Mouse (Mus musculus) embryonic fibroblast, embryonic 13.5 days (primary cell): ENCODE results near the gene Pde6d. TPM values are rescaled to one million over a fixed set of nuclear protein-coding genes. Genes with fewer than 3 reads are reported as not detected.

Source experiments
- H3K27ac ChIP-seq: 2 replicates; pipeline ENCODE4 v1.5.1; 2012; ENCODE audit warnings: low read length, control low read depth, inconsistent platforms; ENCODE audit not compliant: insufficient read depth
- H3K4me1 ChIP-seq: 2 replicates; pipeline ENCODE4 v1.6.1; 2011; ENCODE audit warnings: low read length; ENCODE audit not compliant: control insufficient read depth, insufficient read depth
- H3K4me3 ChIP-seq: 2 replicates; pipeline ENCODE4 v1.5.1; 2011; ENCODE audit warnings: mild to moderate bottlenecking, control low read depth, low read length; ENCODE audit not compliant: insufficient read depth
- CTCF ChIP-seq: IDR thresholded peaks from 2 replicates; pipeline ENCODE4 v1.5.1; 2011; ENCODE audit warnings: mild to moderate bottlenecking, control low read depth, low read length, moderate library complexity, borderline replicate concordance; ENCODE audit not compliant: insufficient read depth
- POLR2A ChIP-seq: IDR thresholded peaks from 2 replicates; pipeline ENCODE4 v1.6.1; 2011; ENCODE audit warnings: low read depth, mild to moderate bottlenecking, control low read depth, low read length, moderate library complexity
- polyA plus RNA-seq: library from polyadenylated mRNA; stranded (reverse); fragments of >200 nt; gene quantifications from 2 replicates; pipeline ENCODE4 v1.2.4, GENCODE M21; 2011; ENCODE audit warnings: low read depth; ENCODE audit not compliant: missing spikeins, insufficient read length

The Pde6d gene
- polyA plus RNA-seq, 1 experiment, result 39.9 TPM

GRCm38 (mm10) chr1:86538383-86538782 lies 44.0 kb downstream of the Pde6d start:
- Histone ChIP-seq H3K4me3 (no peak overlapping the region), H3K4me1 (no peaks in the 10 kb centered on the region), H3K27ac (no peak overlapping the region)
- TF ChIP-seq POLR2A (no peak), CTCF (peak; percentile 46; the same call in 1 of the 2 replicates)

DNA sequence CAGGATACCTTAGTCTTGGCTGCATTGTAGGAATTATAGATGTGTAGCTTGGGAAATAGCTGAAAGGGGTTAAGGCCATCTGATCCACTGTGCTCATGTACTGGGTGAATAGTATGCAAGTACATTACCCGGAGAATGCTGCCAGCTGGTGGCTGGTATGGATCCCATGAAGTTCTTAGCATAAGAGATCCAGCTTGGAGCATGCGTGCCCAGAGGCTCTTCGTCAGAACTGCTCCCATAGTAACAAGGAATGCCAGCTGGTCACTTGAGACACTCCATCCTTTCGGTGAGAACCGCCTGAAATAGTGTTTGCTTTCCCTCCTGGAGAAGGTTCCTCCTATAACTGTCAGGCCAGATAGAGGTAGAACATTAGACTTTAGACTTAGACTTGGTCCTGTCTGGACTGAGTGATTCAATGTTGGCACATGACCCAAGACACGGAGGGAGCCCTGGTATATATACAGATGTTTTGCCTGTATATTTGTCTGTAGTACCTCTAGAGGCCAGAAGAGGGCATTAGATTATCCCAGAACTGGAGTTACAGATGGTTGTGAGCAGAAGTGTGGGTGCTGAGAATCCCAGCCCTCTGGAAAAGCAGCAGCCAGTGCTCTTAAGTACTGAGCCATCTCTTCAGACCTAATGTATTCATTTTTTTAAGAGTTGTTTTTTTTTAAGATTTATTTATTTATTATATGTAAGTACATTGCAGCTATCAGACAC lies 48.9 kb downstream of the Pde6d start:
- Histone ChIP-seq H3K27ac (no peak overlapping the region), H3K4me3 (no peak overlapping the region), H3K4me1 (peaks cover 7% of the 10 kb centered on the region; the same call in 1 of the 2 replicates)
- TF ChIP-seq POLR2A, result no peak
- no peak for TF ChIP-seq CTCF

- no peak overlapping the region for H3K4me3 ChIP-seq
- H3K4me1 ChIP-seq, result peaks cover 7% of the 10 kb centered on the region; the same call in 1 of the 2 replicates
- no peak overlapping the region for H3K27ac ChIP-seq
- peak; percentile 65; the same call in 1 of the 2 replicates for TF ChIP-seq CTCF
- no peak for TF ChIP-seq POLR2A
These were observed 49.9 kb downstream of the Pde6d start for GRCm38 (mm10) chr1:86532362-86533051.

GRCm38 (mm10) chr1:86531547-86532321 lies 50.7 kb downstream of the Pde6d start:
- peak overlapping the region; percentile 45 for H3K27ac ChIP-seq
- no peak overlapping the region for H3K4me3 ChIP-seq
- H3K4me1 ChIP-seq, result peaks cover 7% of the 10 kb centered on the region; the same call in 1 of the 2 replicates
- TF ChIP-seq CTCF (no peak), POLR2A (no peak)

DNA sequence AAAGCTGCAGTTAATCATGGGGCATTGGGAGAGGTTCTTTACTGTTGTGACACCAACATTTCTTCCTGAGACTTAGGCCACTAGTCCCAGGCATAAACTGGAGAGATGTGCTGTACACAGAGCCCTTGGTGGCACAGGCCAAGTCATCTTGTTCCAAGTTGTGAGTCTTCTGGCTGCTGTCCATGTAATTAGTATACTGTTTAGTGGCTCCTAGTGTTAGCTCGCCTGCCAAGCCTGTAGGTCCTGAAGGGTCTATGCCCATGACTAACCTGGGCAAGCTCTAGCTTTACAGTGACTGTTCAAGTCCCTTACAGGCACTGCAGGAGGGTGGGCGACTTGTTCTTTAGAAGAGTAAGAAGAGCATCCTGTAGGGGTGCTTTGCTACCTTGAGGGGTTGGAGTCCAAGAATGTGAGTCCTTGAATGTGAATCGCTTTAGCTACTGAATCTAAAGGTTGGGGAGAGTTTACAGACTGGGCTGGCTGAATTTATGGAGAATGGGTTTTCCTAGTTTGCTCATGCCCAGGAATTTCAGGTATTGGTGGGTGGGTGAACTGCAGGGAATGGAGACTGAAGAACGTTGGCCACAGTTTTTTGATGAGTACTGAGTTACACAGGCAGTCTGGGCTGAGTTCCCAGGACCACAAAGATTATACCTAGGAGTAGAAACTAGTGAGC lies 51.4 kb downstream of the Pde6d start:
- Histone ChIP-seq H3K27ac (peak overlapping the region; percentile 45; the same call in 1 of the 2 replicates), H3K4me3 (no peak overlapping the region), H3K4me1 (peaks cover 7% of the 10 kb centered on the region; the same call in 1 of the 2 replicates)
- TF ChIP-seq POLR2A (no peak), CTCF (no peak)

DNA sequence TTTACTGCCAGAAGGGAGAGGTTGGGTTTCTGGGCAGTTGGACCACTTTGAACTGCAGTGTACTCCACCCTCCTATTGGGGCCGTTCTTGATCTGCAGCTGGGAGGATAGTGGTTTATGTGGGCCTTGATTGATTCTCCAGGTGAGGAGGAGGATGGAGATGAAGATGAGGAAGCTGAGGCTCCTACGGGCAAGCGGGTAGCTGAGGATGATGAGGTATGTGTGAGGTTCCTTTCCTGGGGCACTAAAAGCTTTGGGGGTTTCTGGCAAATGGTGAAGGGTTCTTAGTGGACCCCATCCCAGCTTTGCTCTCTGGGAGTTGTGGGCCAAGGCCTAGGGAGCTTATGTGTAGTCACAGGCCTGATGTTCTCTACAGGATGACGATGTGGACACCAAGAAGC lies 52.8 kb downstream of the Pde6d start:
- no peak overlapping the region for H3K27ac ChIP-seq
- H3K4me3 ChIP-seq, result peak overlapping the region; percentile 96
- H3K4me1 ChIP-seq, result peaks cover 7% of the 10 kb centered on the region; the same call in 1 of the 2 replicates
- TF ChIP-seq POLR2A (no peak), CTCF (no peak)

GRCm38 (mm10) chr1:86528571-86529180 lies 53.8 kb downstream of the Pde6d start:
- Histone ChIP-seq H3K27ac (peak overlapping the region; percentile 55), H3K4me3 (peak overlapping the region; percentile 96), H3K4me1 (peaks cover 7% of the 10 kb centered on the region; the same call in 1 of the 2 replicates)
- peak; percentile 24; the same call in 1 of the 2 replicates for TF ChIP-seq CTCF
- TF ChIP-seq POLR2A, result no peak

- Histone ChIP-seq H3K27ac (peak overlapping the region; percentile 55), H3K4me1 (peaks cover 7% of the 10 kb centered on the region; the same call in 1 of the 2 replicates), H3K4me3 (peak overlapping the region; percentile 96)
- TF ChIP-seq CTCF, result peak; percentile 42; the same call in 1 of the 2 replicates
- TF ChIP-seq POLR2A, result 0 out of 2 replicates have a peak, but pooled peaks have one; percentile 19
These were observed 54.6 kb downstream of the Pde6d start for GRCm38 (mm10) chr1:86527599-86528486.
